Mouse (Mus musculus) left cerebral cortex, postnatal 25 days (tissue): ENCODE data around the gene Atp5g1. TPM values are rescaled to one million over a fixed set of nuclear protein-coding genes. Genes with fewer than 3 reads are reported as not detected.
"Not testable (repeated sequence)": the region's sequence is repeated elsewhere in the genome, so short reads cannot be mapped to it uniquely, and the experiment has no call there.

ENCODE experiments used
- DNase-seq, 2 experiments: peaks; one replicate each; pipeline ENCODE4 v3.0.0; 2022; ENCODE audit warnings: low spot score in 2 of 2, mixed read lengths in 1 of 2
- intact Hi-C: fragments of 180-260 bp; cut with DNase I; formaldehyde crosslinking; loops from one replicate; pipeline ENCODE4 v1.15.1; 2025
- total RNA-seq, 2 experiments: library from RNA; stranded (reverse); gene quantifications; 2 replicates each; pipeline ENCODE4 v1.2.3; 2021

The Atp5g1 gene
- total RNA-seq: 100 to 1,000 TPM; 435 to 483 TPM

DNA sequence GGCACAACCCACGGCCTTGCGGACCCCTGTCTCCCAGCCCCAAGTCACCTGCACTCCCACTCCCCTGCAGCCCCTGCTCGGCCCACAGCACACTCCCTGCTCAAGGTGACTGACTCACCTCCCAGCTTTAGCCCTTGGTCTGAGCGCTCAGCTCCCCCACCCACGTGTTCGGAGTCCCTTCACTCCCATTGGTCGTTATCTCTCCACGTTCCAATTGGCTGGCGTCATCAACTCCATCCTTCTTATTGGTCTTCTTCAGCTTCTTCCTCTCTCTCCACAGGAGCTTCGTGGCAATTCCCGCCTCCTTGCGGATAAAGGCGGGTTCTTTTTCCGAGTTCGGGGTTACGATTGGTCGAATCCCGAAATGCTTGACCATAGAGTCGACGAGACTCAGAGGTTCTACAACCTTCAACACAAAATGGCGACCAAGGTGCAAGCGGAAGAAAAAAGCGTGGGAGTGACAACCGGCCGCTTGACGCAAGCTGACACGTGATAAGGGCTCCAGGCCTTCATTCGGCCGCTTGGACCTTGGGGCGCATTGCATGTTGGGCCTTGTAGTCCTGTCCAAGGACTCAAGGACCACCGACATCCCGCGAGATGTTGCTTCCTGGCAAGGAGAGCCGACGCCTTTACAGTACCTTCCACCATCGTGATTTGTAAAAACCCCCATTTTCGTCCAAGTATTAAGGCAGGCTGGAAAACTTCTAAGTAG lies at the start of gene Atp5g1:
Gene Atp5g1 (minus strand): TSS at position 162 of the 712 bp plus-strand sequence.
- peak; percentile 98 to 100 for DNase-seq
- intact Hi-C loops: loop anchor here (1.0 to 10.0 kb wide), 3 partner anchors 10 to 699 kb away; partner anchors contain the start of genes Snx11 and Ube2z

DNA sequence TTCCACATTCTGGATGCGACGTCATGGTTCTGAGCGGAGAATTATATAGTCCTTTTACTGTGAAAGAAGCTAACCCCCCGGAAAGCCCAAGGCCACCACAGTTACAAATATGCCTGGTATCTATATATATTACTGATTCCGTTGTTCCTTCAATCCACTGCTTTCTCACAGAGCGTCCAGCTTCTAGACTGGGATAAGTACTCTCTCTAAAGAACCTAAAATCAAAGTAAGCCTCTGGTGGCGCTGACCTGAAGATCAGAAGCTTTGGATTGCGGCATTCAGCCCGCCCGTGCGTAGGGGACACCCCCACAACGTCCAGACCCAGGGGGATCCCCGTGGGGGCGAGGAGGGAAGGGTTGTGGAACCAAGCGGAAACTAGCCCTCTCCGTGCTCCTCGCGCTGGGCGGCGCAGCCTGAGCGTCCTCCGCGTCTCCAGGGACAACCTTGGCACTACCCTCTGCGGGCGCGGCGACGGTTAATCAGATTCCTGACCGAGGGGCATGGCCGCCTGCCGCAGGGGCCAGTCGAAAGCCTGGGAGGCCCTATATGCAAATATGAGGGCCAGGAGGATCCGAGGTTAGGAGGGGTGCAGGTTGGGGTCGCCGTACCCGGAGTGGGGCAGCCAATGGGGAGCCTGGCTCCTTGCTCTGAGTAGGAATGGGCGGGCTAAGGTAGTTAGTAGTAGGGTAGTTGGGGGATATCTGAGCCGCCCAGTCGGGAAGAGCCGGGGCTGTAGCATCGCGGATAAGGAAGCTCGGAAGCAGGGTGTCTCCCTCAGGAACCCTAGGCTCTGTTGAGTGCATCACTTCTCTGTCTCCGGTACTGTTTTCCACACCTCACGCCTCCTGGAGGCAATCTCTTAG lies 48.8 kb upstream of the Atp5g1 start:
- DNase-seq: no peak
- intact Hi-C loops: no loop called here

DNA sequence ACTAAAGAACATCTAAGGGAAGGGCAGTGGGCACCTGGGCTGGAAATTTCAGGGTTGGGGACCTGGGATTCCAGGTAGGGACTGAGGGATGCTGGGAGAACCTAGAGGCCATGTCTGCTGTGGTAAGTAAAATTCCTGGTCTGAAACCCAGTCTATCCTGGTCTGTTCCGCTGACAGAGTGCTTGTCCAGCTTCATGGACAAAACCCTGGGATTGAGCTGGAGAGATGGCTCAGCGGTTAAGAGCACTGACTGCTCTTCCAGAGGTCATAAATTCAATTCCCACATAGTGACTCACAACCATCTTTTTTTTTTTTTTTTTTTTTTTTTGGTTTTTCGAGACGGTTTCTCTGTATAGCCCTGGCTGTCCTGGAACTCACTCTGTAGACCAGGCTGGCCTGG lies 47.3 kb upstream of the Atp5g1 start:
- DNase-seq, intact Hi-C loops: not testable (repeated sequence)

DNA sequence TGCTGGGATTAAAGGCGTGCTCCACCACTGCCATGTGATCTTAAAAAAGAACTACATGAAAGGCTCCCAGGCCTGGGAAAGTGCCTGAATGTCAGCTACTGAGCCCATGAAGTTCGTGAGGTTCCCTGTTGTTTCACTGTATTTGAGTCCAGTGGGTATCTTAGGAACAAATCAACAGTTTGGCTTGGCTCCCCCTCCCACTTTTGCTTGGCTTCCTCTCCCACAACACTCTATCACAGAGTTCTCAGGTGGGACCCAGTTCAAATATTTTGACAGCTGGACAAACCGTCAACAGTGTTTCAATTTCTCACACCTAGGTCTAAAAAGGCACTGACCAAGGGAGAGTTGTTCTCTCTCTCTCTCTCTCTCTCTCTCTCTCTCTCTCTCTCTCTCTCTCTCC lies 43.9 kb upstream of the Atp5g1 start:
- intact Hi-C loops: no loop called here
- DNase-seq: no peak

DNA sequence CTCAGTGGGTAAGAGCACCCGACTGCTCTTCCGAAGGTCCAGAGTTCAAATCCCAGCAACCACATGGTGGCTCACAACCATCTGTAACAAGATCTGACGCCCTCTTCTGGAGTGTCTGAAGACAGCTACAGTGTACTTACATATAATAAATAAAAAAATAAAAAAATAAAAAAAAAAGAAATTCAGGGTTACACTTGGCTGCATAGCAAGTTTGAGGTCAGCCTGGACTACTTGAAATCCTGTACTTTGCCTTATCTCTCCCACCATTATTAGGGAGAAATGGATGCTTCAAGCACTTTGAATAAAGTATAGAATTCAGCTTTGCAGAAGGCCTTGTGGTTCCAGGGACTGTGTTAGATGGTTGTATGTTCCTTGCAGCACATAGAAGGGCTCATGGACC lies 41.5 kb upstream of the Atp5g1 start:
- DNase-seq, intact Hi-C loops: not testable (repeated sequence)

DNA sequence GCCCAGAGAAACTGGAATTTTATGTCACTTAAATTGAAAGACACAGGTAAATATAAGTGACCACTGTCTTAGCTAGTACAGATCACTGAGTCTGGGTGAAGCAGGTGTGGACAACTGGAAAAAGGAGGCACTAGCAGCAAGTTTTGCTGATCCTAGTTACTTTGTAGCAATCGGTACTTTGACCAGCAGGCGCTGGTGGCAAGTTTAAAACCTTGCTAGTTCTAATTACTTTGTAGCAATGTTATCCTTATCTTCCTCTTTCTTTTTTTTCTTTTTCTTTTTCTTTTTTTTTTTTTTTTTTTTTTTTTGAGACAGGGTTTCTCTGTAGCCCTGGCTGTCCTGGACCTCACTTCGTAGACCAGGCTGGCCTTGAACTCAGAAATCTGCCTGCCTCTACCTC lies 40.6 kb upstream of the Atp5g1 start:
- no peak for DNase-seq
- intact Hi-C loops: no loop called here

DNA sequence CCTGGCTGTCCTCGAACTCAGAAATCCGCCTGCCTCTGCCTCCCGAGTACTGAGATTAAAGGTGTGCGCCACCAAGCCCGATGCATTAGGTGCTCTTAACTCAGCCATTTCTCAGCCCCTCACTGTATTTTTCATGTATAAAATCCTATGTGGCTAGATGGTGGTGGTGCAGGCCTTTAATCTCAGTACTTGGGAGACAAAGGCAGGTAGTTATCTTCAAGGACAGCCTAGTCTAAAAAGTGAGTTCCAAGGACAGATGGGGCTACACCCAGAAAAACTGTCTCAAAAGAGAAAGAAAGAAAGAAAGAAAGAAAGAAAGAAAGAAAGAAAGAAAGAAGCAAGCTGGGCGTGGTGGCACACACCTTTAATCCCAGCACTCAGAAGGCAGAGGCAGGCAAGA lies 39.9 kb upstream of the Atp5g1 start:
- intact Hi-C loops: no loop called here
- no peak for DNase-seq

DNA sequence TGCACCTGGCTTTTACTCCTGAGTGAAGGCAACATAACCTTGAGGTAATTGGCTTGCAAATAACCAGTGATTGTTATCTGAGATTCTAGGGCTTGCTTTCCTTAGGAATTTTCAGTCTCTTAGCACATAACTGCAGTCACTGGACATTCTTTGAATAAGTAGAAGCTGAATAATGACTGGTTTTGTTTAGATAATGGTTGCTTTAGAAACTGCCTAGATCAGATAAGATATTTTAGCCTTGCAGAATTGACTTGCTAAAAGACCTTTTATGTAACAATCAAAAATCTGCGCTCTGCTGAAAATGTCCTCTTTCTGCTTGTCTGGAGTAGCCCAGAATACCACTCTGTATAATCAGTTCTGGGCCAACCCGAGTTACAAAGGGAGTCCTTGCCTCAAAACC lies 38.6 kb upstream of the Atp5g1 start:
- intact Hi-C loops: no loop called here
- DNase-seq: no peak

DNA sequence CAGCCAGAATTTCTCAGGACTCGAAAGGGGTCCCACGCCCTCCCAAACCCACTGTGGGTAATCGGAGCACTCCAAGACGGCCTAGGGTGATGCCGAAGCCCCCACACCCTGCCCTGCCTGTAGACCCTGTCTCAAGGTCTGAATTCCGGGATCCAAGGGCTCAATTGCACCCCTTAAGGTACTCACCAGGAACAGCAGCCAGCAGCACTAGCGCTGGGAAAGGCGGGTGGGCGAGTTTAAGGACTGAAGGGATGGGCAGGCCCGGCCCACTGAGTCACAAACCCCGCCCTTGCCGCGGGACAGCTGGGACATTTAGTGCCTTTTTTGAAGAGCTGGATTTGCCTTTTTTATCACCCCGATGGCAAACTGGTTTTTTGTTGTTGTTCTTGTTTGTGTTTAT lies 36.3 kb upstream of the Atp5g1 start, which contains the start of gene Calcoco2:
Gene Calcoco2 (minus strand): TSS at position 214 of the 400 bp plus-strand sequence.
- no peak for DNase-seq
- intact Hi-C loops: no loop called here

DNA sequence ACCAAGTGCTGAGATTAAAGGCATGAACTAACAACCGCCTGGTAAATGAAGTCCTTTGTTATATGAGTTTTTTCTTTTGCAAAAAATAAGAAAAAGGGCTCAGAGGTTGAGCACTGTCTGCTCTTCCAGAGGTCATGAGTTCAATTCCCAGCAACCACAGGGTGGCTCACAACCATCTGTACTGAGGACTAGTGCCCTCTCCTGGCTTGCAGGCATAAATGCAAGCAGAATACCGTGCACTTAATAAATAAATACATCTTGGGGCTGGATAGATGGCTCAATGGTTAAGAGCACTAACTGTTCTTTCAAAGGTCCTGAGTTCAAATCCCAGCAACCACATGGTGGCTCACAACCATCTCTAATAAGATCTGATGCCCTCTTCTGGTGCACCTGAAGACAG lies 35.5 kb upstream of the Atp5g1 start:
- DNase-seq, intact Hi-C loops: not testable (repeated sequence)

DNA sequence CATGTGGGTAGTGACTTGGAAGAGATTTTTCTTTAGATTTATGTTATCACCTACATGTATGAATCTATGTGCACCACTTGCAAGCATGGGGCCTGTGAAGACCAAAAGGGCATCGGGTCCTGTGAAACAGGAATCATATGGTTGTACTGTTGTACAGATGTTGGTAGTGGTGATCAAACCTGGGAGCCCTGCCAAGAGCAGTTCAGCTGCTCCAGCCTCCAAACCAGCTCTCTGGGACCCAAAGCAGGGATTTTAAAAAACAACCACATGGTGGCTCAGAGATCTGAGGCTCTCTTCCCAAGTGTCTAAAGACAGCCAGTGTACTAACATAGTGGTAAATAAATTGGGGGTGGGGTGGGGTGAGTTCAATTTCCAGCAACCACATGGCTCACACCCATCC lies 32.9 kb upstream of the Atp5g1 start:
- intact Hi-C loops: no loop called here
- no peak for DNase-seq

DNA sequence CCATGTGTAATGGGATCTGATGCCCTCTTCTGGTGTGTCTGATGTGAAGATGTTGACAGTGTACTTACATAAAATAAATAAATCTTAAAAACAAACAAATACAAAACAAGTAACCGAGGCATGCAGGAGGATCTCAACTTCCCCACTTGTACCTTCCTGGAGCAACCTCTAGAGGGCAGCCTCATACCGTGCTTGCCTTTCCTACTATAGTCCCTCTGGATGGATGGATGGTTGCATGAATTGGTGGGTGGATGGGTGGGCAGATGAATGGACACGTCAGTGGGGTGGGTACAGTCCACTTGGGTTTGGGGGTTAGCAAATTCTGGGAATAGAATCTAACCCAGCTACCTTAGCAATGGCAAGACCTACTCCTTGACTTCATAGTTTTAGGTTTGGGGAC lies 17.9 kb upstream of the Atp5g1 start:
- peak in 1 of 2 experiments; percentile 35 for DNase-seq
- intact Hi-C loops: loop anchor here (1.0 to 2.0 kb wide), 2 partner anchors 34 to 147 kb away; no protein-coding TSS in a partner anchor

DNA sequence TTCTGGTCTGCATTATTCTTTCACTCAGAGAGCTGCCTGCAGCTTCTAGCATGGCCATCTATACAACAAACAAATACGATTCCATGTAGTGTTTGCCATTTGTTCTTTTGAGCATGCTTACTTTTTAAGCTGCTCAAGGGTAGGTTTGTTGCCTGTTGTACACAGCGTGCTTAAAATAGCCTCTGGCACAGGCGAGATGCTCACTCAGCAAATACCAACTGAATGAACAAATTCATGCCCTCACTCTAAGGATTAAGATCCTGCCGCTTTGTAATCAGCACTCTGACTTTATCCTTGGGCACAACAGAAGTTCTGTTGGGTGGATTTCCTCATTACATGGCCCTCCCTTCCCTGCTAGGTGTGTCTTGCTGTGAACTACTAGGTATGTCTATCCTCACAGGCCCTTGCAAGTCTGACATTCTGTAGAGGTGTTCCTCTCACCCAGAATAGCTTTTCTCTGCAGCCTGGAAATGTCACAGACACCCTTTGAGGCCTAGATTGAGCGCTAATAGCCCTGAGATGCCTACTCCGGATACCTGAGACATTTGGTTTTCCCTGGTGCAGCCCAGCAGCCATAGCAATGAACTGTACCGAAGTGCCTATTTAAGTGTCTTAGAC lies 17.3 kb upstream of the Atp5g1 start:
- intact Hi-C loops: loop anchor here (1.0 to 2.0 kb wide), 2 partner anchors 35 to 148 kb away; no protein-coding TSS in a partner anchor

DNA sequence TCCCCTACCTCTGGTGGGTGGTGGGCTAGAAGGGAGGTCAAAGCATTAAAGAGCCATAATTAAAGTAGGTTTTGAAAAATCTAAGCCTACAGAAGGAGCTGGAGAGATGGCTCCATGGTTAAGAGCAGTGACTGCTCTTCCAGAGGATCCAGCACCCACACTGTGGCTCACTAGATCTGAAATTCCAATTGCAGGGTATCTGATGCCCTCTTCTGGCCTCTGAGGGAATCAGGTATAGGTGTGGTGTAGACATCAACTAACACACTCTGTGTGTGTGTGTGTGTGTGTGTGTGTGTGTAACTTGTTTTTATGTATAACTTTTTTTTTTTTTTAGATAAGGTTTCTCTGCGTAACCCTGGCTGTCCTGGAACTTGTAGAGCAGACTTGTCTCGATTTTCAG lies 15.6 kb upstream of the Atp5g1 start:
- intact Hi-C loops: no loop called here
- no peak for DNase-seq

More for the DNA sequence above, 17.3 kb upstream of the Atp5g1 start:
- no peak for DNase-seq

DNA sequence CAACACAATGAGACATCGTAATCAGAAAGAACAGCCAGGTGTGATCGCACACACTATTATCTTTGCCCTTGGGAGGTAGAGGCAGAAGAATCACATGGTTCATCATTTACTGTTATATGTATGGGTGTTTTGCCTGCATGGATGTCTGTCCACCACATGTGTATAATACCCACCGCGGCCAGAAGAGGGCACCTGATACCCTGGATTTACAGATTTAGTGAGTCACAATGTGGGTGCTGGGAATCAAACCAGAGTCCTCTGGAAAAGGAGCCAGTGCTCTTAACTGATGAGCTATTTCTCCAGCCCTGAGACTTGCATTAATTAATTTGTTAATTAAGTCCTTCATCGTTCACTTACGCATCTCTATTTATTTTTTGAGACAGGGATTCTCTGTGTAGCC lies 12.5 kb upstream of the Atp5g1 start:
- intact Hi-C loops: no loop called here
- no peak for DNase-seq

DNA sequence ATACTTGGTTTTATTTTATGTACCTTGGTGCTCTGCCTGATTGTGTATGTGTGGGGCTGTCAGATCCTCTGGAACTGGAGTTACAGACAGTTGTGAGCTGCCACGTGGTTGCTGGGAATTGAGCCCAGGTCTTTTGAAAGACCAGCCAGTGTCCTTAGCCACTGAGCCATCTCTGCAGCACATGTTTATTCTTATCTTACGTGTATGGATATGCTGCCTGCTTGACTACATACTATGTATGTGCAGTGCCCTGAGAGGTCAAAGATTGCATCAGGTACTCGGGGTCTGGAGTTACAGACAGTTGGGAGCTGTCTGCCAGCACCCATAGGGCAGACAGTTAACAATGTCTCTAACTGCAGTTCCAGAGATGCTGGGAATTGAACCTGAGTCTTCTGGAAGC lies 7.2 kb upstream of the Atp5g1 start:
- no peak for DNase-seq
- intact Hi-C loops: no loop called here

DNA sequence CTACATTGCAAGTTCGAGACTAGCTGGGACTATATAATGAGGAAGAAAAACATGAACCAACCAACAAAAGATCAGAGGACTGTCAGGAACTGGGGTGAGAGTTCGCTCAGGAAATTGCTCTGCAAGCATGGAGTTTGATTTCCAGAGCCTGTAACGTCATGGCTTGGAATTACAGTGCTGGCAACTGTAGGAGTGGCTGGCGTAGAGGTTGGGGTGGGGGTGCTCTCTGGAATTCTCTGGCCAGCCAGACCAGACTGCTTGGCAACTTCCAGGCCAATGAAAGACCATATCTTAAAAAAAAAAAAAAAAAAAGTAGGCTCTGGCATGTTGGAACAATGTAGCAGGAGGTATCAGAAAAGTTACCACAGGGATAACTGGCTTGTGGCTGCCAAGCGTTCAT lies 5.3 kb upstream of the Atp5g1 start:
- DNase-seq: no peak
- intact Hi-C loops: no loop called here

DNA sequence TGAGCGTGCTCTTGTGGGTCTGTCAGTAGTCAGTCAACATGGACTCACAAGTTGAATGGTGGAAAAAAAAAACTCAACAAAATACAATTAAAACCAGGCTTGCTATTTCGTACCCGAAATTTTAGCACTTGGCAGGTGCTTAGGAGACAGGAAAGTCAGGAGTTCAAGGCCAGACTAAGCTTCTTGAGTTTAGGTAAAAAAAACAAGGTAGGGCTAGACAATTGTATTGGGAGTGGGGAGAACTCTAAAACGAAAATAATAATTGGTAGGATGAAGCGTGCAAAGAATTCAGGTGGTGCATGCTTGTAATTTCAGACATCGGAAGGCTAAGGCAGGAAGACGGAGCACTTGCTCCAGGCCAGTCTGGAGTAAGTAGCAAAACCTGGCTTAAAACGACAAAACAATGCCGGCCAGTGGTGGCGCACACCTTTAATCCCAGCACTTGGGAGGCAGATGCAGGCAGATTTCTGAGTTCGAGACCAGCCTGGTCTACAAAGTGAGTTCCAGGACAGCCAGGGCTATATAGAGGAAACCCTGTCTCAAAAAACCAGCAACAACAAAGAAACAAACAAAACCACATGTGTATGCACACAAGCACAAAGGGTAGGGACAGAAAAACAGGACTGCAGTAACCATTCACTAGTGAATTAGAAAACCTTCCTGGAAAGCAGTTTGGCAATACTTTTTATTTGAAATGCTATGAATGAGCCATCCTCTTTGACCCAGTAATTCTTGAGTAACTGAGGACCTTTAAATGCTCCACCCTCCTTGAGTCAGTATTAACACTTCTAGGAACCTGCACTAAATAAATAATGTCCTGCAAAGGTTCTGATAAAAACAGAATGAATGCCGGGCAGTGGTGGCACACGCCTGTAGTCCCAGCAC lies 993 bp upstream of the Atp5g1 start:
- intact Hi-C loops: loop anchor here (5.0 to 10.0 kb wide), 2 partner anchors 219 to 698 kb away; partner anchors contain the start of gene Snx11
- DNase-seq: no peak

DNA sequence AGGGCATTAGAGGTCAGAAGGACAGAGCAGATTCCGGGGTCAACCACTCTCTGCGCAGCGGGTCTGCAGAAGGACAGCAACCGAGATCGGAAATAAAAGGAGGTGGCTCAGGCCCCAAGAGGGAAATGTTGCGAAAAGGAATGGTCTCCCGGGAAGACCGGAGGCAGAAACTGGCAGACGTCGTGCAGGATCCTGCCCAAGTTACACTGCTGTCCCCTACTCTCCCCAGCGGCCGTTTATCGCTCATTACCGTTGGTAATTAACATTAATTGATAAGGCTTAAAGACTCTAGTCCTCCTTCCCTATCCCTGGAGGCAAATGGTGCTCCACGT lies 327 bp downstream of the Atp5g1 start:
- DNase-seq: no peak

More for the DNA sequence above, 327 bp downstream of the Atp5g1 start:
- intact Hi-C loops: loop anchor here (1.0 to 10.0 kb wide), 3 partner anchors 10 to 700 kb away; partner anchors contain the start of genes Snx11 and Ube2z
